Mouse (Mus musculus): ENCODE results near the gene Bahcc1.

Bahcc1 gene

DNA sequence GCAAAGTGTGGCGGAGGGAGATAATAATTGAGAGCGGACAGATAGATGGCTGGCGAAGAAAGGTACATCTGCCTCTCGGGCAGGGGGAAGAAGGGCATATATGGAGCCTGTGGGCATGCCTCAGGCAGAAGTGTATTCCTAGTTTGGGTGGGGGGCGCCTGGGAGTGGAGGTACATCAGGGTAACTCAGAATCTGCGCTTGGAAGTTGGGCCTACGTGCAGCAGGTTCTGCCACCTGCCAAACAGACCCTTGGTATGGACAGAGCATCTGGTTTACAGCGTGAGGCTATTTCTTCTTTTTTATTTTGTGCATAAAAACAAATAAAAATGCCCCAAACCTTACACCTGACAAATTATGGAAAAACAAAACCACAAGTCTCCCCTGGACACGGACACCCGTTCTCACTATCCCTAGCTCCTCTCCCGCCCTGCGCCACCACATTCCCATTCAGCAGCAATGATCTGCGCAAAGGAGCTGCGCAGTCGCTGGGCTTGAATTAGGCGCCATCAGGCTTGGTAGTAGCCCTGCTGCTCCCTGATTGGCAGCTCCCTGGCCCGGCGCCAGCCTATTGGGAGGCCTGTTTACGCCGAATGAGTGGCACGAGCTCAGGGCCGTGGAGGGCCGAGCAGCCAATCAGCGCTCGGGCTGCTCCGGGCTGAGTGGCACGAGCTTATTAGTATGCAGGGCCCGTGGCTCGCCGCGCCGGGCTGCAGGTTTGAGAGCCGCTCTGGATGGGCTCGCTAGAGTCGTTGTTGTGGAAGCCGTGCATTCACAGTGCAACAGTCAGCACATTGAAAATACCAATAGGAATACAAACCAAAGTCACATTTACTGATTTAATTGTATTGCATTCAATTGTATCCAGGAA lies at the start of gene Bahcc1:
Gene Bahcc1 (plus strand): TSS at position 718 of the 868 bp plus-strand sequence.
- peak; percentile 97 for DNase-seq (ENCODE audit: extremely low spot score)

DNA sequence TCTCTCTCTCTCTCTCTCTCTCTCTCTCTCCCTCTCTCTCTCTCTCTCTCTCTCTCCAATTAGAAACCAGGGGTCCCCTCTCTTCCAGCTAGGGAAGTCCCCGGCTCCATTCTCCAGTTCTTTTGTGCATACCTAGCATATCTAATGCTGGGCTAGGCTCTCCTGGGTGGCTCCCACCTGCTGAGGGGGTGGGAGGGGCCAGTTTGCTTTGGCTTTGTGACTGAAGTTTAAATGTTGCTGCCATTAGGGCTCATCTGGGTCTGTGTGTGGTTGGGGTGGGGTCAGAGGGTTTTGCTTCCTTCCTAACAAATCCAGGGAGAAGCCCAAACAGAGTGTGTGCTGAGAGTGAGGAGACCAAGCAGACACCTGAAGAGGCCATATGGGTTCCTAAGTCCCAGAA lies 49.6 kb upstream of the Bahcc1 start:
- DNase-seq (ENCODE audit: extremely low spot score): no peak

DNA sequence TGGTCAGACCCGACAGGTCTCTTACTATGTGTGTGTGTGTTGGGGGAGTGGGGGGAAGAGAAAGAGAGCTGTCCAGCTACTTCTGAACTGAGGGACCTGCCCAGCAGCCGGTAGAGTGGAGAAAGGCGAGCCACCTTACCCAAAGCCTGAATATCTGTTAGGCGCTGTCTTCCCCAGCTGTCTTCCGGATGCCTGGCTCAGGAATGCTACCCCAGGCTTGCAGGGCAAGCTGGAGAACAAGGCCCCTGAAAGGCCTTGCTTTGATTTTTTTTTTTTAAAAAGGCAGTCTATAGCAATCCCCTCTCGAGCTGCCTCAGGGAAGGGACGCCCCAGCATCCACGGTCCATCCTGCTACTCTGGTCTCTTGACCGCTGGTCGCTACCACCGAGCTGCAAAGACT lies 49.0 kb upstream of the Bahcc1 start:
- DNase-seq (ENCODE audit: extremely low spot score): peak; percentile 48

DNA sequence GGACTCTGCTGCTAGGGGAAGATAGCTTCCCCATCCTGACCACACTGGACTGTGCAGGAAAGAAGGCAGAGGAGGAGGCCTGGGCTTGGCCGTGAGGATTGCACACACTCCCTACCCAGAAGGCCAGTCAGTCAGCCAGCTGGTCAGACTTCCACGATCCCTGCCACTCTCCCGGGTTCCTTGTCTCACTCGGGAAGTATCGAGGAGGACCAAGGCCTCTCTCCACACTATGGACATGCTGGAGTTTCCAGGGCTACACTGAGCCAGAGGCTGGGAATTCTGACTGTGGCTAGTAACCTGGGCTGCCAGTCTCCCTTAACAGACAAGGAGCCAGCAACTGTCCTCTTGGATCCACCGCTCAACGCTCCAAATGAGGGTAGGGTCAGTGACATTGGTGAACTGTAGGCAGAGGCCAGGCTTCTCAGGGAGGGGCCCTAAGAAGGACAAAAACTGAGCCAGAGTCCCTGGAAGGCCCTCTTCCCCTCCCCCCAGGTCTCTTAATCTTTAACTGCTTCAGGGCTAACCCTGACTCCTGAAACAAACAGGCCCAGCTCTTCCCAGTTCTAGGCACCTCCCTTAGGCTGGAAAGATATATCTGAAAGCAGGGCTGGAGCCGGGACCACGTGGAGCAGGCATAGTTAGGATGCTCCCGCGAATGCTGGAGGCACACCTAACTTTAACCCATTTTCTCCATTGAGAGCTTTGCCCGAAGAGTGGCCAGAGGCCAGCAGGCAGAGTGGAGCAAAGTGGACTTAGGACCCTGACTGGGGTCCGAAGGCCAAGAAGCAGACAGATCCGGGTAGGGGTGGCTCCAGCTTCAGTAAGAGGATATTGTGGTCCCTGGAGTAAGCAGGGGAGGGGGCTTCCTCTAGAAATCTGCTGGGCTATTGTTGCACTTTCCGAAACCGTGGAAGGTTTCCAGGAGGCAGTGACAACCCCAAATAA lies 48.1 kb upstream of the Bahcc1 start:
- no peak for DNase-seq (ENCODE audit: extremely low spot score)

DNA sequence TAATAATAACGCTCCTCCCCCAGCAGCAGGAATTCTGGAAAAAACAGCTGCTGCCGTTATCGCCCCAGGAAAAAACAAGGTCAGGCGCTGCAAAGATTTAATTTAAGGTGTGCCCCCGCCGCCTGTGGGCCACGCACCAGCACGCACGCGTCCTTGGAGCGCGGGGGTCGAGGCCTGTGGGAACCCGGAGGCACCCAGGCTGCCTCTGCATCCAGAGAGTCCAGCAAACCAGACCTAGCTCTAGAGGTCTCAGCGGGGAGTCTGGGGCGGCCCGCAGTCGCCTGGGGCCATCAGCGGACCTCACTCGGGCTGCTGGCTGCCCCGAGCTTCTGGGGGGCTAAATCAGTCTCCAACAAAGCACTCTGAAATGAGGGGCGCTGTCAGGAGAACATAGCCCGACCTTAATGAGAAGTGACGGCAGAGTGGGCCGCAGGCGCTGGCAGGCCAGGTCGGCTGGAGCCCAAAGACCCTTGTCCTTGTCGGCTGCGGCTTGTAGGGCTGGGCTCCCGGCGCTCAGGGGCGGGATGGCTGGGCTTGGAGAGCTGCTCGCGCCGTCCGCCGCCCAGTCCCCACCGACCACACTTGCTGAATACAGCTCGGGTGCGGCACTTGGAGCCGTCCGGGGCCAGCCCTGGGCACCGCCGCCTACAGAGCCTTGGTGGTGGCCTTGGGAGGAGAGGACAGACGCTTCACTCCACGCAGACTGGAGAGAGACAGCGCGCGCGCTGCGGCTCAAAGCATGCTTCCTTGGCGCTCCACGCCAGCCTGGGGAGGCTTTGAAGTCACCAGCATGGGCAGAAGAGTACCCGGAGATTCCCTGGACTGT lies 47.2 kb upstream of the Bahcc1 start:
- DNase-seq (ENCODE audit: extremely low spot score): peak; percentile 85

DNA sequence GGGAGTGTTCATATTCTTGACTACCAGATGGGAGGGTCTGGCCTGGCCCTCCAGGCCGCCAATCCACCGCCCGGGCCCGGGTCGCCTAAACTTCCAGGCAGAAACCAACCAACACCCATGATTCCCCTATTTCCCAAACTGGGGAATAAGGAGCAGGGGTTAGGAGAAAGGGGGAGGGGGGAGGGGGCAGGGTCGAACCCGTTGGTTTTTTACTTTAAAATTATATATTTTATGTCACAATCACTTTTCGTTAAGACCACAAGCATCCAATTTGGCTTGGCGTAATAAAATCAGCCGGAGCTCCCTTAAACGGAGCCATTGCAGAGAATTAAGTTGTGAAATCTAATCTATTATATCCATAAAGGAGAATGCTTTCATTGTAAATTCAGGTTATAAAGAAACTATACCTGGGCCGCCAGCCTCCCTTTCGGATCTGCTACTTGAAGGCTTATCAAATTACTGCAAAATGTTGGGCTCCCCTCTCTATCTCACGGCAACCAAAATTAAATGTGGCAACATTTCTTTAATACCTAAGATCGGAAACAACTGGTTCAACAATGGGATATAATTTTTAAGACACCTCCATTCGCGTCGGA lies 46.5 kb upstream of the Bahcc1 start:
- peak; percentile 44 for DNase-seq (ENCODE audit: extremely low spot score)

DNA sequence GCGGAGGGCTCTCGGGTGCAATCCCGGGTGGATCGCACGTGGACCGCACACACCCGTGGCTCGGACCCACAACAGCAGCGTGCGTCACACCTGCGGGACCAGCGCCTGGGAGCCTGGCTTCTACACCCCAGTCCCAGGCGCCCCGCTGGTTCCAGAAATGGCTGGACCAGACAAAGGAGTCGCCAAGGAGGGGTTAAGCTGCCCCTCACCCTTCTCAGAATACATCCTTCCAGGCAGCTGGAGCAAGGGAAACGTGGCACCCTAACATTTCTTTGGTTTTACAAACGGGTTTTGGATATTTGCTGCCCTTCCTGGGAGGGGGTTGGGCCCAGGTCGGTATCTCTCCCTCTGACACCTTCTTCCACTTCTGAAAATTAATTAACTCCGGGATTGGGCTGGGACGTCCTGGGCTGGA lies 45.9 kb upstream of the Bahcc1 start:
- no peak for DNase-seq (ENCODE audit: extremely low spot score)

DNA sequence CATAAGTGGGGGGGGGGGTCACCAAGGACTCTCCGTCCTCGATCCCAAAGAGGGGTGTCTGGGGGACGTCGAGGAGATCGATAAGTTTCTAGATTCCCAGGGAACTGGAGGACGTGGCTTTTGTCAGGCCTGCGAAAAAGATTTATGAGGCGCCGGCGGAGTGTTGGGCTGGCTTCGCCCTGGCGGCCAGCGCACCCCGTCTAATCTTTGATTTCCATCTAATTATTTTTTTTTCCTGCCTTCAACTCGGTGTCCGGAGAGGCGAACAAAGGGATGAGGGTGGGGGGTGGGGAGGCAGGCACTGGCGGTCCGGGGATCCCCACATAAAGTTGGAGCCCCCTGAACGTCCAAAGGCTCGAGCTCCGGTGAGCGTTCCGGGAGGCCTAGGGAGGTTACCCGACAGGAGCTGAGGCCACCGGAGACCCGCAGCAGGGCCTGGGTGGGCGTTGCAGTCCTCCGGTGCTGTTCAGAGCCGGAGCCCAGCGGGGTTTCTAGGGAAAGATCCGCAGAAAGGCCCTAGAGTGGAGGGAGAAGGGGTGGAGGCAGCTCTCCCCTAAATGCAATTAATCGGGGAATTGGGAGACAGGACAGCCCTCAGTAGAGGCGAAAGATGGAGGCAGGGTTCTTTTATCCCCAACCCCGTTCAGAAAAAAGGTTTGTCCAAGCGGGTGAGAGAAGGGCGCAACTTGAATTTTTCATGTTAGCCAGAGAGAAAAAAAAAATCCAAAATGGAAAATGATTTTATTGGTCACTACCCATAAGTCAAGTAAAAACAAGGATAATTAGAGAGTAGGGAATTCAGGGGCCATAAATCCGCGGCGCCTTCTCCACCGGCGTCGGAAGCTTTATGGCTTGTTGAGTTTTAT lies 45.3 kb upstream of the Bahcc1 start:
- peak; percentile 79 for DNase-seq (ENCODE audit: extremely low spot score)

DNA sequence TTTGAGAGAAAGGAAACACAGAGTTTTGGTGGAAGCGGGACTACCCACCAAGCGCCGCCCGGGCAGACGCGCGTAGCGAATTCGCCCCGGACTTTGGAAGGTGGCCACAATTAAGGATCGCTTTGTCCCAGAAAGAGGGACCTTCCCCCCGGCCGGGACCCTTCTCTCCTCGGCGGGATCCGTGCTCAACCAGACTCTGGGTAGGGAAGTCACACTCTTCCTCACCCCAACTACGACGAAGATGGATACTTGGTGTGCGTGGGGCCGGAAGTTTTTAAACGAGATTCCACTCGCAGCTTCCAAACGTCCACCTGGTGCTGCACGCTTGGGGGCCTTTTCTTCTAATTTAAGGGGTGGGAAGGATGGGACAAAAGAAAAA lies 44.7 kb upstream of the Bahcc1 start:
- DNase-seq (ENCODE audit: extremely low spot score): peak; percentile 65

DNA sequence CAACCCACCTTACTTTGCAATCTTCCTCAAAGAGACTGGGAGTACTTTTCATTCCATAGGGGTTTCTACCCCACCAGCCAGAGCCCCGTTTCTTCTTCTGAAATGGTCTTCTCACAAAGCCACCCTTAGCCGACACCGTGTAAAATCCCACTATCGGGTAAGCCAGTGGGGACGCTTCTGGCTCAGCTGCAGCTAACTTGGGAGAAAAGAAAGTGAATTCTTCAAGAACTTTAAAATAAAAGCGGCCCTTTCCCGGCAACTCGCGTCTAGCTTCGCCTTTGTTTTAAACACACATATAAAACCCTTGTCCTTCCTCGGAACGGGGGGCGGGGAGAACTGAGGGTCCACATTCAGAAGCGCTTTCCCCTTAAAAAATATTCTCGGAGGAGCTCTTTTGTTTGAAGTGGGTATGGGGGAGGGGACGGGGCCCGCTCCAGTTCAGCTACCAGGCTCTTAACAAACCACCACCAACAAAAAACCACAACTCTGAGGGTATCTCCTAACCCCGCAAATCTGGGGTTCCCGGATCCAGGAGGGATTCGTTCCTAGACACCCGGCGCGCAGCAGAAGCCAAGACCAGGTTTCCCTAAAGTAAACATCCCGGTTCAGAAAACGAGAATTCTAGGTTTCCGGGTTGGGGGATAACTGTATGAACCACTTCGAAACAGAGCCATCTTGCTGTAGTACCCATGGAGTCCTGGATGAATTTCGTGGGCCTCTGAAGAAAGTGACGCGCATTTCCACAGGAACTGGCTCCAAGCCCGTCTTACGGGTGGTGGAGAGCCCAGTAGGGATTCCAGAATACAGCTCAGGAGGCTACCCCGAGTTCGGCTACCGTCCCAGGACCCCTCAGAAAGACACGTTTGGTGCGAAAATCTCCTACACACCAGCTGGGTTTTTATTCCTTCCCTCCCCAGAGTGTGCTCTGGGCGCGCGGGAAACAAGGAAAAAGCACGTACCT lies 44.0 kb upstream of the Bahcc1 start:
- peak; percentile 76 for DNase-seq (ENCODE audit: extremely low spot score)

DNA sequence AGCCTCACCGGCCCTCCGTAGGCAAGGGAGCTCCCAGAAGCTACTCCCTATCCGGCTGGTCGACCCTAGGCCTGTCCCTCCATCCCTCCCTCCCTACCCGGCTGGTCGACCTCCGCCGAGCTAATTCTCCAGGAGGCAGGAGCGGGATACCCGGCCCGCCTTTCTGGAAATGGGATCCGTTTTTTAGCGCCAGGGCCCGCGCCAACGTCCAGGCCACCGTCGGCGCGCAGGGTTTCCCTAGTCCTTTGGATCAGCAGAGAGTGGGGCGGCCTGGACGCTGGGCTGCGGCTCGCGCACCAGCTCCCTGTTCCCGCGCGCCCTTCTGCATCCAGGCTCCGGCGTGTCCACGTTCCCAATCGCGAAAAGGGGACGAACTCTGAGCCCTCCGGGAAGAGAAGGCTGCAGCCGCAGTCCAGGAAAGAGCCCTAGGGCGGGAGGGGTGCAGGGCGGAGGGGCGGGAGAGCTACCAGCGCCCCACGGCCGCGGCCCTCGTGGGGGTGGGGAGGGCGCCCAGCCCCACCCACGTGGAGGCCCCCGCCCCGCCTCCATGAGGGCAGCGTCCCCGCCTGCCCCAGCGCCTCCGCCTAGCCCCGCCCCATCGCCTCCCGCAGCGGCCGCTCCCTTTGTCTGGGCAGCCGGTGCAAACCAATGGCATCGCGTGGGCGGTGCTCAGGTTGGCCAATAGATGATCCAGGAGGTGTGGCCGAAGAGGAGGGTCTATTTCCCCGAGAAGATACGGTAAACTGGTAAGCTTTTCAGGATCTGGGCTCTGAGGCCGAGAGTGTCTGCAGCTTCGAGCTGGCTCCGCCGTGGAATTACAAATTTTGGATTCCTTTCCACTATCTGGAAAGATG lies 43.1 kb upstream of the Bahcc1 start:
- DNase-seq (ENCODE audit: extremely low spot score): peak; percentile 99

DNA sequence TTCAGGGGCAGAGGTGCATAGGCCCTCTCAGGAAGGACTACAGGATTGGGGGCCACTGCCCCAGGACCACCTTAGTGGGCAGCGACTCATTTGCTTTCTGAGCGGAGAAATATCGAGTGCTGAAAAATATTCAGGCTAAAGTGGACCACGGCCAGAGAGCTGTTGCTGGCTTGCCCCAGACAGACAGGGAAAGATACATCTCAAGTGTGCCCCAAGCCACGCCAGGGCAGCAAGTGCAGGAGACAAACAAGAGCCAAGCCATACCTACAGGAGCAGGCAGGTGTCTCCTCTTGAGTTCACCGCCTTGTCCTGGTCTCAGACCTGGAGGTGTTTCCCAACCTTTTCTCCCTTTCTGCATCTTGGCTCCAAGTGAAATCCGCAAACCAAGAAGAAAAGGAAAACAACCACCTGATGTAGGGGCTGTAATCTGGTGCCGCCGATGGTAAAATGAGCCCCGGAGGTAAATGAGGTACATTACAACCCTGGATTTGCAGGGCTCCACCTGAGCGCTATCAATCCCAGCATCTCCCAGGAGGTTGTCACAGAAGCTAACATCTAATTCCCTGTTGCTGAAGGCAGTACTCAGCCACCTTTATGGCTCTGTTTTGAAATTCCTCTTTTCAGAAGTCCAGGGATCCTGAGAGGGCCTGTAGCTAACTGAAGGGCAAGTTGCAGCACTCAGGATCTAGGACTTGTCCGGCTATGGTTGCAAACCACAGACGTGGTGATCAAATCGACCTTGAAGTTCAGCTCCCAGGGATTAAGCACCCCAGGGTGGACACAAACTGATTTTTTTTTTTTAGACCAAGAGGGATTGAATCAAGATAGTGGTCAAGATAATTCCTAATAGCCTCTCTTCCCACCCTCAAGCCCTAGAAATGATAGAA lies 42.0 kb upstream of the Bahcc1 start:
- DNase-seq (ENCODE audit: extremely low spot score): no peak

DNA sequence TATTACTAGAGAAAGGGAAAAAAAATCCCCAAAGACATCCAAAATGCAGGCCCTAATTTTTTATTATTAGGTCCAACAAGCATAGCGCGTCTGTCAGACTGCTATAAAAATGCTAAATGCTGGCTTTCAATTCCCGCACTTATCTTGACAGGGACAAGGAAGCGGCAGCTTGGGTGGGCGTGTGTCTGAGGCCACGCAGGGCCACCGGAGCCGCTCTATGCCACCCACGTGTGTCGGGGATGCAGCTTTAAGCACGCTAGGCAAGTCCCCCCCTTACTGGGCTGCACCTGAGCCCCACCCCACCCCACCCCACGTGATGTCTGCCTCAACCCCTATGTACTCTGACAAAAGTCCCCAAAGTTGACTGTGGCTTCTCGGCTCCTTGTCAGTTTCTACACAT lies 33.9 kb upstream of the Bahcc1 start:
- no peak for DNase-seq (ENCODE audit: extremely low spot score)

DNA sequence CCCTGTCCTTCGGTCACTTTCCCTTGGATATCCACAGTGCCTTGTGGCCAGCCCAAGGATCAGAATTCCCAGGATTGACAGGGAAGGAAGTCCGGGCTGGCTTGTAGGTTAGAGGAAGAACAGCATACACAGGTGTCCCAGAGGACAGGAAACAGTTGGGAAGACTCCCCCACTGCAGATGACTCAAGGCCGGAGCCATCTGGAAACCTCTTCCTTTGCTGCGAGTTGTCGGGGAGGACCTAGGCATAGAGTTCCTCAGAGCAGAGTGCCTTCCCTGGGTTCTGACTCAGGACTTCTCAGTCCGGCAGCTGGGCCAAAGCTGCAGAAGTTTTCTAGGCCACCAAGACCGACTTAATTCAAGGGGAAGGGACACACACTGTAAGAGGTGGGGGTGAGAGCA lies 33.0 kb upstream of the Bahcc1 start:
- no peak for DNase-seq (ENCODE audit: extremely low spot score)

DNA sequence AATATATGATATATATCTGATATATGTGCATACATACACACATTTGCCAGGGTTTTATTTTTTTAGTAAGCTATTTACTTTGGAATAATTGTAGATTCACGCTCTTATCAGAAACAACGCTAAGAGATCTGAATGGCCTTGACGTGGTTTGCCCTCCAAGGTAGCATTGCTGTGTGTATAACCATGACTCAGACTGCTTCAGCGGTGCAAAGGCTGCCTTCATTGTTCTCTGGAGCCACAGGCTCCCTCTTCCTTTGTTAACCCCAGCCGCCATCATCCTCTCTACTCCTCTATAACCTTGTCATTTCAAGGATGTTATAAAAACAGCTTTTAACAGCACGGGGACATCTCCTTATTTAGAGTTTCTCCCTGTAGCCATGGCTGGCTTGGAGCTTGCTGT lies 32.1 kb upstream of the Bahcc1 start:
- no peak for DNase-seq (ENCODE audit: extremely low spot score)

DNA sequence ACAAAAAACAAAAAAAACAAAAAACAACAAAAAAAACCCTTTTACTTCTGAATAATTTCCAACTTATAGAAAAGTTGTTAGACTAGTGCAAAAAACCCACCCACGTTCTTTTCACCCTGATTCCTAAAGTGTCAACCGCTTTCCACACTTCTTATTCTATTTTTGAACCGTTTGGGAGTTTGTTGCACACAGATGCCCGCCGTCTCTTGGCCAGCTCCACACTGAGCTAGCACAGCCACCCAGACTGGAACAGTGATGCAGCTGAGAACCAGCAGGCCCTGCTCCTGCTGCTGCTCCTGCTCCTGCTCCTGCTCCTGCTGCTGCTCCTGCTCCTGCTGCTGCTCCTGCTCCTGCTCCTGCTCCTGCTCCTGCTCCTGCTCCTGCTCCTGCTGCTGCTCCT lies 28.5 kb upstream of the Bahcc1 start:
- DNase-seq (ENCODE audit: extremely low spot score): no peak

DNA sequence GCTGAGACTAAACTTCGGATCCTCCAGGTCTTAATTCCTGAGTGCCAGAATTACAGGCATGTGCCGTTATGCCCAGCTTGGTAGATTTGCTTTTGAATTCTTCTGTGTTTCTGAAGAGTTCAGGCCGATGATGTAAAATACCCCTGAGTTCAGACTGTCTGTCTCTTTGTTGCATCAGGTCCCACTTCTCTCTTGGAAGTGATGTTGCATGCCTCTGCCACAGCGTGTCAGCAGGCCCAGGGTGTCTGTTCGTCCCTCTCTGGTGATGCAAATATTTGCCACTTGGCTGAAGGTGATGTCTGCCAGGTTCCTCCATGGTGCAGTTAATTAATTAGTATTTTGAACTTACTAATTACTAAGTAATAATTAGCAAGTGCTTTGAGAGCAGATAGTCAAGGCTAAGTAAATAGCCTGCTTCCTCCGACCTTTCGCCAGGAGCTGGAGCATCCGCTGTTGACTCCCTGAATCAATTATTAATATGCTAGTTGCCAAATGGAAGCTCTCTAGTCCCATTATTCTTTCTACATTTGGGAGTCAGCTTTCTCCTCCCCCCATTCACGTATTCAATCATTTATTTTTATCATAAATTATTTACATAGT lies 26.6 kb upstream of the Bahcc1 start:
- DNase-seq (ENCODE audit: extremely low spot score): no peak
